Mouse (Mus musculus) neural tube, embryonic 11.5 days (tissue): ENCODE results near the gene Cd55b. TPM values are rescaled to one million over a fixed set of nuclear protein-coding genes. Genes with fewer than 3 reads are reported as not detected.
"Not testable (repeated sequence)": the region's sequence is repeated elsewhere in the genome, so short reads cannot be mapped to it uniquely, and the experiment has no call there.

ENCODE experiments used
- ATAC-seq: fragments of 200-750 bp; cut with Nextera tagmentation; 2 replicates; pipeline ENCODE4 v1.8.0; 2017; ENCODE audit warnings: moderate number of reproducible peaks, mild to moderate bottlenecking, moderate TSS enrichment, moderate library complexity; ENCODE audit not compliant: insufficient read depth, low FRiP score, low TSS enrichment
- DNase-seq: peaks from one replicate; pipeline ENCODE4 v3.0.0-alpha.2; 2015; ENCODE audit warnings: low spot score
- H3K27ac ChIP-seq: fragments of 300-500 bp; sonication (generic); 2 replicates; pipeline ENCODE4 v1.5.1; 2014; ENCODE audit warnings: low read depth, mild to moderate bottlenecking, low read length
- H3K27me3 ChIP-seq: fragments of 300-500 bp; sonication (generic); 2 replicates; pipeline ENCODE4 v1.6.1; 2014; ENCODE audit warnings: mild to moderate bottlenecking, low read length, mixed read lengths; ENCODE audit not compliant: control insufficient read depth, insufficient read depth
- H3K36me3 ChIP-seq: fragments of 300-500 bp; sonication (generic); 2 replicates; pipeline ENCODE4 v1.6.1; 2014; ENCODE audit warnings: mild to moderate bottlenecking, low read length, moderate library complexity, mixed read lengths; ENCODE audit not compliant: control insufficient read depth, insufficient read depth
- H3K4me1 ChIP-seq: fragments of 300-500 bp; sonication (generic); 2 replicates; pipeline ENCODE4 v1.6.1; 2014; ENCODE audit warnings: low read length, mixed read lengths; ENCODE audit not compliant: control insufficient read depth, insufficient read depth
- H3K4me2 ChIP-seq: fragments of 300-500 bp; sonication (generic); 2 replicates; pipeline ENCODE4 v1.6.1; 2014; ENCODE audit warnings: low read depth, mild to moderate bottlenecking, moderate library complexity
- H3K4me3 ChIP-seq: fragments of 300-500 bp; sonication (generic); 2 replicates; pipeline ENCODE4 v1.5.1; 2014; ENCODE audit warnings: low read depth, low read length
- H3K9ac ChIP-seq: fragments of 300-500 bp; sonication (generic); 2 replicates; pipeline ENCODE4 v1.6.1; 2014; ENCODE audit warnings: mild to moderate bottlenecking, low read length
- H3K9me3 ChIP-seq: fragments of 300-500 bp; sonication (generic); 2 replicates; pipeline ENCODE4 v1.6.1; 2016; ENCODE audit warnings: low read length; ENCODE audit not compliant: control insufficient read depth
- WGBS: fragments of 180-500 bp; shearing (Covaris S2); extraction: QIAGEN DNeasy Blood & Tissue Kit; methylation state at CpG from one replicate; pipeline ENCODE4 v1.1.7; 2014; 5-methylcytosine and 5-hydroxymethylcytosine counted together
- polyA plus RNA-seq: library from polyadenylated mRNA; unstranded; fragments of >200 nt; fragmentation: Nextera tagmentation; extraction: Ambion mirVana; gene quantifications from 2 replicates; pipeline ENCODE4 v1.2.1, GENCODE M21; 2014

Cd55b gene
- not detected in 2 replicates for polyA plus RNA-seq

GRCm38 (mm10) chr1:130422664-130423111 is at the start of gene Cd55b:
Gene Cd55b (minus strand): TSS chr1:130423009.
- H3K4me2 ChIP-seq: no peak within 1 kb of the TSS
- no peak for ATAC-seq
- no peaks in the 10 kb centered on the region for H3K27me3 ChIP-seq
- WGBS: 69% methylated on average over 18 of the region's 18 CpGs
- no peaks in the 10 kb centered on the region for H3K4me1 ChIP-seq
- H3K27ac ChIP-seq: no peak within 1 kb of the TSS
- no peaks in the 10 kb centered on the region for H3K36me3 ChIP-seq
- H3K9me3 ChIP-seq: no peaks in the 10 kb centered on the region
- H3K9ac ChIP-seq: no peak within 1 kb of the TSS
- no peak within 1 kb of the TSS for H3K4me3 ChIP-seq
- no peak for DNase-seq

GRCm38 (mm10) chr1:130470074-130470473 is 47.3 kb upstream of the Cd55b start:
- no peak for DNase-seq
- Histone ChIP-seq H3K4me2 (no peak overlapping the region), H3K9me3 (no peaks in the 10 kb centered on the region), H3K36me3 (no peaks in the 10 kb centered on the region), H3K4me3 (no peak overlapping the region), H3K4me1 (no peaks in the 10 kb centered on the region), H3K9ac (no peak overlapping the region), H3K27me3 (no peaks in the 10 kb centered on the region), H3K27ac (no peak overlapping the region)
- no peak for ATAC-seq
- 92% methylated on average over 4 of the region's 4 CpGs for WGBS

GRCm38 (mm10) chr1:130467453-130467852 is 44.6 kb upstream of the Cd55b start:
- Histone ChIP-seq H3K9me3 (no peaks in the 10 kb centered on the region), H3K4me3 (no peak overlapping the region), H3K27ac (no peak overlapping the region), H3K36me3 (no peaks in the 10 kb centered on the region), H3K4me1 (no peaks in the 10 kb centered on the region), H3K4me2 (no peak overlapping the region), H3K9ac (no peak overlapping the region), H3K27me3 (no peaks in the 10 kb centered on the region)
- DNase-seq: no peak
- no peak for ATAC-seq
- 58% methylated on average over 2 of the region's 2 CpGs for WGBS

GRCm38 (mm10) chr1:130464173-130464572 is 41.4 kb upstream of the Cd55b start:
- no peak overlapping the region for H3K27ac ChIP-seq
- no peak overlapping the region for H3K4me3 ChIP-seq
- ATAC-seq (no peak), DNase-seq (no peak)
- H3K4me2 ChIP-seq: no peak overlapping the region
- H3K4me1 ChIP-seq: no peaks in the 10 kb centered on the region
- no peaks in the 10 kb centered on the region for H3K36me3 ChIP-seq
- H3K27me3 ChIP-seq: no peaks in the 10 kb centered on the region
- H3K9me3 ChIP-seq: no peaks in the 10 kb centered on the region
- H3K9ac ChIP-seq: no peak overlapping the region

- peak overlapping the region; percentile 61 for H3K4me3 ChIP-seq
- ATAC-seq (peak; percentile 72; the same call in 1 of the 2 replicates), DNase-seq (no peak)
- whole genome bisulfite sequencing: 6% methylated on average over 4 of the region's 4 CpGs
- peak overlapping the region; percentile 69 for H3K9ac ChIP-seq
- no peaks in the 10 kb centered on the region for H3K4me1 ChIP-seq
- H3K27me3 ChIP-seq: no peaks in the 10 kb centered on the region
- H3K36me3 ChIP-seq: no peaks in the 10 kb centered on the region
- no peaks in the 10 kb centered on the region for H3K9me3 ChIP-seq
- peak overlapping the region; percentile 75 for H3K4me2 ChIP-seq
- H3K27ac ChIP-seq: no peak overlapping the region
These were observed 40.1 kb upstream of the Cd55b start for GRCm38 (mm10) chr1:130462867-130463266.

- DNase-seq (peak; percentile 89), ATAC-seq (peak; percentile 97)
- Histone ChIP-seq H3K36me3 (no peaks in the 10 kb centered on the region), H3K4me2 (peak within 1 kb of the TSS; percentile 75), H3K27ac (no peak within 1 kb of the TSS), H3K27me3 (no peaks in the 10 kb centered on the region), H3K9me3 (no peaks in the 10 kb centered on the region), H3K4me1 (no peaks in the 10 kb centered on the region), H3K4me3 (peak within 1 kb of the TSS; percentile 61), H3K9ac (peak within 1 kb of the TSS; percentile 69)
- WGBS: under 1% methylated on average over 43 of the region's 45 CpGs
These were observed 39.5 kb upstream of the Cd55b start, which contains the start of gene Cd55 for GRCm38 (mm10) chr1:130462084-130462861. Gene Cd55 (minus strand): TSS chr1:130462744.

GRCm38 (mm10) chr1:130455111-130455510 is 32.3 kb upstream of the Cd55b start:
- no peak overlapping the region for H3K9ac ChIP-seq

GRCm38 (mm10) chr1:130442930-130443329 is 20.1 kb upstream of the Cd55b start:
- H3K4me3 ChIP-seq, H3K27me3 ChIP-seq: not testable (repeated sequence)

More at GRCm38 (mm10) chr1:130455111-130455510, 32.3 kb upstream of the Cd55b start:
- ATAC-seq (no peak), DNase-seq (no peak)
- Histone ChIP-seq H3K27me3 (no peaks in the 10 kb centered on the region), H3K4me1 (no peaks in the 10 kb centered on the region), H3K27ac (no peak overlapping the region), H3K4me3 (no peak overlapping the region), H3K36me3 (no peaks in the 10 kb centered on the region), H3K4me2 (no peak overlapping the region), H3K9me3 (no peaks in the 10 kb centered on the region)
- 90% methylated on average over 2 of the region's 2 CpGs for WGBS

GRCm38 (mm10) chr1:130430920-130431319 is 8.1 kb upstream of the Cd55b start:
- H3K4me3 ChIP-seq: no peak overlapping the region
- DNase-seq (no peak), ATAC-seq (no peak)
- 81% methylated on average over 4 of the region's 4 CpGs for WGBS
- no peak overlapping the region for H3K27ac ChIP-seq
- H3K4me1 ChIP-seq: no peaks in the 10 kb centered on the region
- H3K4me2 ChIP-seq: no peak overlapping the region
- H3K9me3 ChIP-seq: no peaks in the 10 kb centered on the region
- H3K9ac ChIP-seq: no peak overlapping the region
- no peaks in the 10 kb centered on the region for H3K36me3 ChIP-seq
- H3K27me3 ChIP-seq: no peaks in the 10 kb centered on the region

More at GRCm38 (mm10) chr1:130442930-130443329, 20.1 kb upstream of the Cd55b start:
- H3K9ac ChIP-seq, H3K9me3 ChIP-seq, ATAC-seq, H3K27ac ChIP-seq, H3K36me3 ChIP-seq, H3K4me1 ChIP-seq, DNase-seq, H3K4me2 ChIP-seq: not testable (repeated sequence)
- WGBS: 82% methylated on average over 1 of the region's 1 CpGs
